Mouse (Mus musculus): ENCODE results near the gene Bicd2. TPM values are rescaled to one million over a fixed set of nuclear protein-coding genes. Genes with fewer than 3 reads are reported as not detected.

Gene Bicd2
- total RNA-seq, 2 experiments from 2014 or later: 33.5 to 35.9 TPM

GRCm38 (mm10) chr13:49324871-49325270 is 16.5 kb upstream of the Bicd2 start:
- no peak for DNase-seq (ENCODE audit: low spot score in 2 of 2)

GRCm38 (mm10) chr13:49326246-49327206 is 14.9 kb upstream of the Bicd2 start:
- no peak for DNase-seq (ENCODE audit: low spot score in 2 of 2)

GRCm38 (mm10) chr13:49328101-49328500 is 13.3 kb upstream of the Bicd2 start:
- no peak for DNase-seq (ENCODE audit: low spot score in 2 of 2)

GRCm38 (mm10) chr13:49333250-49333649 is 8.1 kb upstream of the Bicd2 start:
- no peak for DNase-seq (ENCODE audit: low spot score in 2 of 2)

- no peak for DNase-seq (ENCODE audit: low spot score in 2 of 2)
These were observed 6.1 kb upstream of the Bicd2 start for GRCm38 (mm10) chr13:49335077-49335982.

- DNase-seq (ENCODE audit: low spot score in 2 of 2): no peak
These were observed 2.4 kb upstream of the Bicd2 start for GRCm38 (mm10) chr13:49338893-49339546.

- no peak for DNase-seq (ENCODE audit: low spot score in 2 of 2)
These were observed 692 bp downstream of the Bicd2 start for GRCm38 (mm10) chr13:49341831-49342722.

GRCm38 (mm10) chr13:49342723-49343100 is 1.3 kb downstream of the Bicd2 start:
- no peak for DNase-seq (ENCODE audit: low spot score in 2 of 2)

- no peak for DNase-seq (ENCODE audit: low spot score in 2 of 2)
These were observed 3.2 kb downstream of the Bicd2 start for GRCm38 (mm10) chr13:49344567-49344966.

- no peak for DNase-seq (ENCODE audit: low spot score in 2 of 2)
These were observed 4.1 kb downstream of the Bicd2 start for GRCm38 (mm10) chr13:49345476-49345875.

- no peak for DNase-seq (ENCODE audit: low spot score in 2 of 2)
These were observed 7.1 kb downstream of the Bicd2 start for GRCm38 (mm10) chr13:49348522-49348921.

GRCm38 (mm10) chr13:49349335-49349734 is 8.0 kb downstream of the Bicd2 start:
- no peak for DNase-seq (ENCODE audit: low spot score in 2 of 2)

- no peak for DNase-seq (ENCODE audit: low spot score in 2 of 2)
These were observed 8.6 kb downstream of the Bicd2 start for GRCm38 (mm10) chr13:49349836-49350505.

GRCm38 (mm10) chr13:49352581-49353159 is 11.3 kb downstream of the Bicd2 start:
- DNase-seq (ENCODE audit: low spot score in 2 of 2): no peak

- DNase-seq (ENCODE audit: low spot score in 2 of 2): no peak
These were observed 12.0 kb downstream of the Bicd2 start for GRCm38 (mm10) chr13:49353422-49353821.

GRCm38 (mm10) chr13:49353991-49354507 is 12.7 kb downstream of the Bicd2 start:
- no peak for DNase-seq (ENCODE audit: low spot score in 2 of 2)

- no peak for DNase-seq (ENCODE audit: low spot score in 2 of 2)
These were observed 14.2 kb downstream of the Bicd2 start for GRCm38 (mm10) chr13:49355461-49356061.

GRCm38 (mm10) chr13:49356090-49356489 is 14.7 kb downstream of the Bicd2 start:
- DNase-seq (ENCODE audit: low spot score in 2 of 2): no peak
